Mouse (Mus musculus) right cerebral cortex, adult 2 months (tissue): ENCODE results near the gene Ece1.
A peak's percentile ranks its signal among the peaks of the same experiment; 100 is the strongest.
"Not testable (repeated sequence)": the region's sequence is repeated elsewhere in the genome, so short reads cannot be mapped to it uniquely, and the experiment has no call there.

Experiments used
- DNase-seq, 2 experiments: peaks; one replicate each; pipeline ENCODE4 v3.0.0; 2021 to 2022; ENCODE audit warnings: low spot score in 2 of 2

Gene Ece1

GRCm38 (mm10) chr4:137941871-137942781 is 80.1 kb downstream of the Ece1 start:
- peak; percentile 58 to 64 for DNase-seq

DNA sequence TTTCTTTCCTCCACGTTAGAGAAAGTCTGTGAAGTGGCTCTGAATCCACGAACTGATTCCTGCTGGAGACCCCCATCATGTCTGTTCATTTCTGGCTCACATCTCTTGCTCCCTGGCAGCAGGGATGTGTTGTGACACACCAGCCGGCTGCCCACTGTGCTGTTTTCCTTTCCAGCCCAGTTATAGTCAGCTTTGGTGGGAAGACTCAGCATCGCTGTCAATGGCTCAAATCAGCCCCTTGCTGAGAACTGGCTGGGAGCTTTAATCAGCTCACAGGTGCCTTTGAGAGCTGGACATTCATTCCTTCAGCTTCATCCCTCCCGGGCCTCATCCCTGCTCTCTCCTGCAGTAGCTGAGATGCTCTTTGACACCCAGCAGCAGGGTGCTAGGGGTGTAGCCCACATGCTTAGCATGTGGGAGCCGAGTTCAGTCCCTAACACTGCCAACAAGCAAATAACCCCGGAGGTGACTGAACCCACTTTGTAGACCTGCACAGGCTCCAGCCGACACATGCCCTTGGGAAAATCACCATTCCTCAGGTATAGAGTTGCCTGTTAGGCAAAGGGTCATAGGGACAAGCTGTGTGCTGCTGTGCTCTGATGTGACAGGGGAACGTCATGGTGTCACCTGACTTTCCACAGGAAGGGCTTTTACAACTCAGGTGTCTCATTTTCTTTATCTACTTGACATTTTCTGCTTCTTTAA is 80.9 kb downstream of the Ece1 start:
- DNase-seq: peak in 1 of 2 experiments; percentile 43

- no peak for DNase-seq
These were observed 81.5 kb downstream of the Ece1 start for GRCm38 (mm10) chr4:137943540-137943939.

GRCm38 (mm10) chr4:137945376-137945775 is 83.3 kb downstream of the Ece1 start:
- DNase-seq: no peak

DNA sequence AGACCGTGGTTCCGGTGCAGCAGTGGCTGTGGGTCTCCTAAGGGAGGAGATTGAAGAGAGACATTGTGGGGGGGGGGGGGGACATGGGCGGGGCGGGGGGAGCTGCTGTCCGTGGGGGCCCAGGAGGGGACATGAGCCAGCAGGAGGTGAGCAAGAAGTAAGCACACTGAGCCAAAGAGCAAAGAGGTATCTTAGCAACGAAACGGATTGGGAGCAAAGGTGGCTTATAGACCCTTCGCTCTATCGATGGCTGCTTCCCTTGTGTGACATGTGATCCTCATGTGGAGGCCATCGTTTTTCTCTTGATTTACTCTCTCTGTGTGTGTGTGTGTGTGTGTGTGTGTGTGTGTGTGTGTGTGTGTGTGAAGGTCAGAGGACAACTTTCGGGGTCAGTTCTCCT is 84.4 kb downstream of the Ece1 start:
- DNase-seq: no peak

- DNase-seq: peak; percentile 81 to 86
These were observed 90.8 kb downstream of the Ece1 start for GRCm38 (mm10) chr4:137952840-137953239.

GRCm38 (mm10) chr4:137954184-137954583 is 92.1 kb downstream of the Ece1 start:
- DNase-seq: no peak

GRCm38 (mm10) chr4:137954926-137955396 is 92.9 kb downstream of the Ece1 start:
- peak; percentile 46 to 54 for DNase-seq

- no peak for DNase-seq
These were observed 94.2 kb downstream of the Ece1 start for GRCm38 (mm10) chr4:137956260-137956659.

- peak; percentile 49 to 67 for DNase-seq
These were observed 98.0 kb downstream of the Ece1 start for GRCm38 (mm10) chr4:137959889-137960665.

- DNase-seq: peak; percentile 29 to 48
These were observed 98.7 kb downstream of the Ece1 start for GRCm38 (mm10) chr4:137960757-137961156.

DNA sequence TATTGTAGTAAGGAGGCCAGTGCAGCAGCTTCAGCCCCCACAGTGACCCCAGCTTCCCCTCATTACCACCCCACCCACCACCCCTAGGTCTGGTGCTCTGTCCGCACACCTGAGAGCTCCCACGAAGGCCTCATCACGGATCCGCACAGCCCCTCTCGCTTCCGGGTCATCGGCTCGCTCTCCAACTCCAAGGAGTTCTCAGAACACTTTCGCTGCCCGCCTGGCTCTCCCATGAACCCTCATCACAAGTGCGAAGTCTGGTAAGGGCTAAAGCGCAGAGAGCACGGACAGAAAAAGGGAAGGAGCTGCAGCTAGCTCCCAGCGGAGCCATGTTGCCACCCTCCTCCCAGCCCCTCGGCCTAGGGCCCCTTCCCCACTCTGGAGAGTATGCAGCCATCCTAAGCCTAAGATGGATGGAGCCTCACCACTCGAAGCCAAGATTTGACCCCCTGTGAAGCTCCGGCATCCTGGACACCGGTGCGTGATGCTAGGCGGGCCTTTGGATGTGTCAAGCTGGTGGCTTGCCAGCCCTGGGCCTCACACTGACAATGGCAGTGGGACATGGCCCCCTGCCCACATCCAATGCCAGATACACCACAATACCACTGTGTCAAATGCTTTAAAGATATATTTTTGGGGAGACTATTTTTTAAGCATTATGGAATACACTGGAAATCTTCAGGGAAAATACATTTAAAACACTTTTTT is 100.8 kb downstream of the Ece1 start:
- DNase-seq: no peak

DNA sequence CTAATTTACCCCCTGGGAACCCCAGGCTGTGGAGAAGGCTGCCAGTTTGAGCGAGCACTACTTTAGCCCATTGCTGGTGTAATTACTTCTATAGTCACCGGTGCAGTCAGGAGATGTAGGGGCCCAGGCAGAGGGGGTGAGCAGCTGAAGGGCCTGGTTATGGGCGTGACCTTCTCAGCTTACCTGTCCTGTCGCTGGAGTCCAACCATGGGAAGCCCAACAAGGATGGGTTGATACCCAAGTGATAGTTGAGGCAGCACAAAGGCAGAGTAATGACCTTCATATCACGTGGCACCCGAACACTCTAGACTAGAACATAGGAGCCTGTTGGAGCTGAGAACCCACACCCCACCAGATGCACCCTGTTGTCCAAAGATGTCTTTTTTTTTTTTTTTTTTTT is 101.4 kb downstream of the Ece1 start:
- DNase-seq: no peak

GRCm38 (mm10) chr4:137963881-137964584 is 102.0 kb downstream of the Ece1 start:
- DNase-seq: peak; percentile 86 to 89

GRCm38 (mm10) chr4:137964585-137964930 is 102.5 kb downstream of the Ece1 start:
- DNase-seq: no peak

DNA sequence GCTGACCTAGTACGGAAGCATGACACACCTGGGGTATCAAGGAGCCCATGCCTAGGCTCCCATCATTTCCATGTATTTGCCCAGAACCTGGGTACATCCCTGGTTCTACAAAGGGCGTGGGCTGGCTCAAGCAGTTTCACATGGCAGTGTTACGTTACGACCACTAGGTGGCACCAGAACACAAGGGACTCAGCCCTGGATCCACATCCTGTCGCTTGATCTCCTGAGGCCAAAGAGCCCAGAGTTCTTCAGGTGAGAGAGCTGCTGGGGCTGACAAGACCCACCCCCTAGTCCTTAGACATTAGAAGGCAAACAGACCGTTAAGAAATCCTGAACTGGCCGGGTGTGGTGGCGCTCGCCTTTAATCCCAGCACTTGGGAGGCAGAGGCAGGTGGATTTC is 106.2 kb downstream of the Ece1 start:
- peak; percentile 75 to 79 for DNase-seq

DNA sequence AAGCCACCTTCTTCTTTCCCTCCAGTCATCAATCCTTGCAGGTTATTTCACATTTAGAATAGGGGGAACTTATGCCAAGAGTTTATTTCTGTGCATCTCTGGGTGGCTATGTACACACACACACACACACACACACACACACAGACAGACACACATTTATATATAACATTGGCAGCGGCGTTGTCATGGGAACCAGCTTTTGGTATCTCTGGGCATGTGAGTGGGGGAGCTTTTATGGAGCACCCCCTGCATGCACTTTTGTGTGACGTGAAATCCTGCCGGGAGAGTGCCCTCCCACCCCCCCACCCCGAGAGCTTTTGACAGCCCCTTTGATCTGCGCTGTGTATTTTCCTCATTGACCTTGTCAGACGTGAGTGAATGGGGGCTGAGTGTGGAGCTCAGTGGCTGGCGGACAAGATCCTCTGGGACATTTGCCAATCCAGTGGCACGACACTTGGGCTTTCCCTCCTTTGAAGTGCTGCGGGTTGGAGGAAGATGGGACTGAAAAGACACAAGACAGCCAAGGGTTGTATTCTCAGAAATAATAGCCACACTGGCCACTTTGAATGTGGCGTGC is 108.7 kb downstream of the Ece1 start:
- not testable (repeated sequence) for DNase-seq

- not testable (repeated sequence) for DNase-seq
These were observed 112.9 kb downstream of the Ece1 start for GRCm38 (mm10) chr4:137974856-137975432.

DNA sequence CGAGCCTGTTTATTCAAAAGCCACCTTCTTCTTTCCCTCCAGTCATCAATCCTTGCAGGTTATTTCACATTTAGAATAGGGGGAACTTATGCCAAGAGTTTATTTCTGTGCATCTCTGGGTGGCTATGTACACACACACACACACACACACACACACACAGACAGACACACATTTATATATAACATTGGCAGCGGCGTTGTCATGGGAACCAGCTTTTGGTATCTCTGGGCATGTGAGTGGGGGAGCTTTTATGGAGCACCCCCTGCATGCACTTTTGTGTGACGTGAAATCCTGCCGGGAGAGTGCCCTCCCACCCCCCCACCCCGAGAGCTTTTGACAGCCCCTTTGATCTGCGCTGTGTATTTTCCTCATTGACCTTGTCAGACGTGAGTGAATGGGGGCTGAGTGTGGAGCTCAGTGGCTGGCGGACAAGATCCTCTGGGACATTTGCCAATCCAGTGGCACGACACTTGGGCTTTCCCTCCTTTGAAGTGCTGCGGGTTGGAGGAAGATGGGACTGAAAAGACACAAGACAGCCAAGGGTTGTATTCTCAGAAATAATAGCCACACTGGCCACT is 117.1 kb downstream of the Ece1 start:
- not testable (repeated sequence) for DNase-seq

DNA sequence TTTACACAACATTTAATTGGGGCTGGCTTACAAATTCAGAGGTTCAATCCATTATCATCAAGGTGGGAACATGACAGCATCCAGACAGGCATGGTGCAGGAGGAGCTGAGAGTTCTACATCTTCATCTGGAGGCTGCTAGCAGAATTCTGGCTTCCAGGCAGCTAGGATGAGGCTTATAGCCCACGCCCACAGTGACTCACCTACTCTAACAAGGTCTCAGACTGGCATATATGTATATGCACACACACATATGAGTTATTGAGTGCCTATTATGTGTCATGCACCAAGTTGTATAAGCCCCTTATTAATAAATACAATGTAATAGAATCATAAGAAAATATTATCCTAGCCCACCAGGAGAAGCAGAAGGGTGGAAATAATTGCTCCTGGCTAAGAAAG is 120.8 kb downstream of the Ece1 start:
- no peak for DNase-seq
